Mouse (Mus musculus): ENCODE data around the gene Hdac5. TPM values are rescaled to one million over a fixed set of nuclear protein-coding genes. Genes with fewer than 3 reads are reported as not detected.
"Not testable (repeated sequence)": the region's sequence is repeated elsewhere in the genome, so short reads cannot be mapped to it uniquely, and the experiment has no call there.

Gene Hdac5
- polyA plus RNA-seq, 1 experiment, result 96.3 TPM

GRCm38 (mm10) chr11:102165971-102166722 lies 63.8 kb downstream of the Hdac5 start:
- Histone ChIP-seq H3K4me3 (ENCODE audit: insufficient read depth, low read length) (no peak overlapping the region), H3K4me1 (ENCODE audit: control insufficient read depth, insufficient read depth, low read length) (peaks cover 14% of the 10 kb centered on the region), H3K27ac (ENCODE audit: insufficient read depth, low read depth, low read length) (no peak overlapping the region)
- TF ChIP-seq POLR2A (IDR thresholded peaks at IDR 0.05; ENCODE audit: borderline replicate concordance, low read depth, low read length), result no peak
- TF ChIP-seq CTCF (IDR thresholded peaks at IDR 0.05; ENCODE audit: low read depth, low read length), result no peak

GRCm38 (mm10) chr11:102159781-102160180 lies 70.2 kb downstream of the Hdac5 start:
- no peak overlapping the region for H3K27ac ChIP-seq (ENCODE audit: insufficient read depth, low read depth, low read length)
- peaks cover 3% of the 10 kb centered on the region; the same call in 1 of the 2 replicates for H3K4me1 ChIP-seq (ENCODE audit: control insufficient read depth, insufficient read depth, low read length)
- no peak overlapping the region for H3K4me3 ChIP-seq (ENCODE audit: insufficient read depth, low read length)
- no peak for TF ChIP-seq POLR2A (IDR thresholded peaks at IDR 0.05; ENCODE audit: borderline replicate concordance, low read depth, low read length)
- TF ChIP-seq CTCF (IDR thresholded peaks at IDR 0.05; ENCODE audit: low read depth, low read length), result no peak

- not testable (repeated sequence) for H3K4me3 ChIP-seq (ENCODE audit: insufficient read depth, low read length); H3K4me1 ChIP-seq (ENCODE audit: control insufficient read depth, insufficient read depth, low read length); H3K27ac ChIP-seq (ENCODE audit: insufficient read depth, low read depth, low read length)
Measured at GRCm38 (mm10) chr11:102158024-102158423, 71.9 kb downstream of the Hdac5 start.

- Histone ChIP-seq H3K27ac (ENCODE audit: insufficient read depth, low read depth, low read length) (no peak overlapping the region), H3K4me3 (ENCODE audit: insufficient read depth, low read length) (no peak overlapping the region), H3K4me1 (ENCODE audit: control insufficient read depth, insufficient read depth, low read length) (peaks cover 3% of the 10 kb centered on the region; the same call in 1 of the 2 replicates)
- TF ChIP-seq CTCF (IDR thresholded peaks at IDR 0.05; ENCODE audit: low read depth, low read length) (no peak), POLR2A (IDR thresholded peaks at IDR 0.05; ENCODE audit: borderline replicate concordance, low read depth, low read length) (no peak)
Measured at GRCm38 (mm10) chr11:102156786-102157089, 73.2 kb downstream of the Hdac5 start.

- Histone ChIP-seq H3K4me1 (ENCODE audit: control insufficient read depth, insufficient read depth, low read length) (peaks cover 3% of the 10 kb centered on the region; the same call in 1 of the 2 replicates), H3K27ac (ENCODE audit: insufficient read depth, low read depth, low read length) (peak within 1 kb of the TSS; percentile 5; the same call in 1 of the 2 replicates), H3K4me3 (ENCODE audit: insufficient read depth, low read length) (peak within 1 kb of the TSS; percentile 95)
- TF ChIP-seq CTCF (IDR thresholded peaks at IDR 0.05; ENCODE audit: low read depth, low read length), result no peak
- no peak for TF ChIP-seq POLR2A (IDR thresholded peaks at IDR 0.05; ENCODE audit: borderline replicate concordance, low read depth, low read length)
Measured at GRCm38 (mm10) chr11:102156039-102156785, 73.8 kb downstream of the Hdac5 start, which contains the start of gene Tmem101. Gene Tmem101 (minus strand): TSS chr11:102156404.

GRCm38 (mm10) chr11:102147213-102147989 lies 82.6 kb downstream of the Hdac5 start:
- no peak overlapping the region for H3K4me3 ChIP-seq (ENCODE audit: insufficient read depth, low read length)
- no peak overlapping the region for H3K27ac ChIP-seq (ENCODE audit: insufficient read depth, low read depth, low read length)
- no peak for TF ChIP-seq CTCF (IDR thresholded peaks at IDR 0.05; ENCODE audit: low read depth, low read length)

GRCm38 (mm10) chr11:102146531-102146930 lies 83.4 kb downstream of the Hdac5 start:
- no peak overlapping the region for H3K4me3 ChIP-seq (ENCODE audit: insufficient read depth, low read length)
- TF ChIP-seq CTCF (IDR thresholded peaks at IDR 0.05; ENCODE audit: low read depth, low read length) (no peak), POLR2A (IDR thresholded peaks at IDR 0.05; ENCODE audit: borderline replicate concordance, low read depth, low read length) (no peak)
- H3K27ac ChIP-seq (ENCODE audit: insufficient read depth, low read depth, low read length), result no peak overlapping the region
- H3K4me1 ChIP-seq (ENCODE audit: control insufficient read depth, insufficient read depth, low read length), result no peaks in the 10 kb centered on the region

More at GRCm38 (mm10) chr11:102147213-102147989, 82.6 kb downstream of the Hdac5 start:
- H3K4me1 ChIP-seq (ENCODE audit: control insufficient read depth, insufficient read depth, low read length), result no peaks in the 10 kb centered on the region

- no peaks in the 10 kb centered on the region for H3K4me1 ChIP-seq (ENCODE audit: control insufficient read depth, insufficient read depth, low read length)
- no peak overlapping the region for H3K27ac ChIP-seq (ENCODE audit: insufficient read depth, low read depth, low read length)
- no peak overlapping the region for H3K4me3 ChIP-seq (ENCODE audit: insufficient read depth, low read length)
- TF ChIP-seq POLR2A (IDR thresholded peaks at IDR 0.05; ENCODE audit: borderline replicate concordance, low read depth, low read length) (no peak), CTCF (IDR thresholded peaks at IDR 0.05; ENCODE audit: low read depth, low read length) (no peak)
Measured at GRCm38 (mm10) chr11:102146005-102146404, 84.0 kb downstream of the Hdac5 start.

GRCm38 (mm10) chr11:102145471-102146001 lies 84.4 kb downstream of the Hdac5 start, which contains the start of gene Nags:
Gene Nags (plus strand): TSS chr11:102145513.
- Histone ChIP-seq H3K4me3 (ENCODE audit: insufficient read depth, low read length) (peak within 1 kb of the TSS; percentile 15), H3K27ac (ENCODE audit: insufficient read depth, low read depth, low read length) (no peak within 1 kb of the TSS), H3K4me1 (ENCODE audit: control insufficient read depth, insufficient read depth, low read length) (no peaks in the 10 kb centered on the region)
- TF ChIP-seq POLR2A (IDR thresholded peaks at IDR 0.05; ENCODE audit: borderline replicate concordance, low read depth, low read length) (no peak), CTCF (IDR thresholded peaks at IDR 0.05; ENCODE audit: low read depth, low read length) (no peak)
